Mouse (Mus musculus): Measurements from ENCODE around the gene Lins1.

Lins1 gene

DNA sequence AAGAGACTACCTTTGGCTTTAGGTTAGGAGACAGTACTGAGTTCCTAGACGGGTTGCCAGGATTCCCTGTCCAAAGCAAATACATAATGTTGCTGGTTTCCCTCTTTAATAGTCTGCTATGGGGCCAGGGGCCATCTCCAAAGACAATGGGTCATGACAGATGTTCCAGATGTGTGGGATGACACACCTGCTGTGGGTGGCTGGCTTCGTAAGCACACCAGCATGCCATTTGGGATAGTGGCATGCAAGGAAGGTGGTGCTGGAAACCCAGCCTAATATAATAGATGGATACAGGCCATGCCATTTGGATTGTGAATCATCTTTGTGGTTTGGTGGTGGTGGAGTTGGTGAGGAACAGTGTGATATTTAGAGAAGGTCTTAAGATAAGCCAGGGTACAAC, 39.5 kb downstream of the Lins1 start:
- no peak for DNase-seq (ENCODE audit: low spot score in 2 of 2)

DNA sequence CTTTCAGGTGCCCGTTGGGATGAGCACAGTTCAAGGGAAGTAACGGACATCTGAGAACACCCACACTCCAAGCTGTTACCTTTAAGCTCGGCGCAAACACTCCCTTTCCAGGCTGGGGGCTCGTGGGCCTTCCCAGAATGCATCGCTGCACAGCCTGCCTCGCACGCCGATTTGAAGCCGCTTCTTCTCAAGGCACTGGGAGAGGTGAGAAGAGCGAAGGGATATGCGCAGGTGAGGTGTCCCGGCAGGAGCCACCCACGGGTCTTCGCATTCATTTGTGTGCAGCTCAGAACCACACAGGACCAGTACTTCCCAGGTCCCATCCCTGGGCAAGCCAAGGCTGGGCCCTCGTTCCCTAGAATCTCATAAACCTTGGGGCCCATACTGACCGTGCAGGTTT, 43.7 kb downstream of the Lins1 start:
- DNase-seq (ENCODE audit: low spot score in 2 of 2) = no peak

DNA sequence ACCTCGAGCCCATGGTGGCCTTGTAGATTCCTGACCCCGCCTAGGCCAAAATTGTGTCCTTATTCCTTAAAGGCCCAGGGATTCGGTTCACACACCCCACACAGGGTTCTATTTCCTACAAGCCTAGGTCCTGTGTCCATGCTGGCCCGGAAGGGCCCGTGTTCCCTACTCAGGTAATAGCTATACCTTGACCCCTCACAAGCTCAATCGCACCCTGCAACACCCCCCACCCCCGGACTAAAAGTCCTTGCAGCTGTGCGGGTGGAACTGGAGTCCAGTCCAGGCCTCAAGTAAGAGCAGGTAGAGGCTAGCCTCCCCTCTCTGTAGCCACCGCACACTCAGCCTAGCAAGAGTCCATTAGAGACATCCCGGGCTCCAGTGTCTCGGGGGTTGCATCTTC, 44.2 kb downstream of the Lins1 start:
- DNase-seq (ENCODE audit: low spot score in 2 of 2) = no peak

DNA sequence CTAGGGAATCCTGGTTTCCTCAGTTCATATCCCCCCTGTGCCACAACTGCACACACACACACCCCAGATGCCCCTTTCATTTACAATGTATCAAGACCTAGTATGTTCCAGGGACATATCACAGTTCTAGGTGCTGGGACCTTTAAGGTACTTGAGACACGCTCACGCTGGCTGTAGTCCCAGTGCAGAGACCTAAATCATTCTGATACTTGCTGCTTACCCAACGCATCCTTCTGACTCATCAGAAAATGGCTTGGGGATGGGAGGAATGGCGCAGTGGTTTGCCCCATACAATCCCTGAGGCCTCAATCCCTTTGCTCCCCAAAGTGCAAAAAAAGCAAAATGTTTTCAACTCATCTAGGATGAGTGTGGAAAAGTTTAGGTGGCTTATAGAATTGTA, 44.8 kb downstream of the Lins1 start:
- no peak for DNase-seq (ENCODE audit: low spot score in 2 of 2)

DNA sequence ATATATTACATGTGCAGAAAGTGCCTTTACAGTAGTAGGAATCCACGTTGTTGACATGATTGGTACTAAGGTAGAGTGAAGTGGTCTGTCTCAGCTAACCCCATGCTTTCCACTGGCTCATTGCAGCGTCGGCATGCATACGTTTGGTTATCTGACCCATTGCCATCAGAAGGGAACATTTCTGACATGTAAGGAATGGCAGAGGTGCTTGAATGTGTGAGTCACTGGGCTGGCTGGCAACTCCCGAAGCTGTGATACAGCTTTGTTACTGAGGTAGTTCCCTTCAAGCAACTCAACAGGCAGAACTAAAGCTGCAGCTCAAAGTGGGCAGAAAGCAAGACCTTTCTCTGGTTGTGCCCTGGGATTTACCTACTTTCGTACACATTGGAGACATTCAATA, 45.3 kb downstream of the Lins1 start:
- DNase-seq (ENCODE audit: low spot score in 2 of 2) = no peak

DNA sequence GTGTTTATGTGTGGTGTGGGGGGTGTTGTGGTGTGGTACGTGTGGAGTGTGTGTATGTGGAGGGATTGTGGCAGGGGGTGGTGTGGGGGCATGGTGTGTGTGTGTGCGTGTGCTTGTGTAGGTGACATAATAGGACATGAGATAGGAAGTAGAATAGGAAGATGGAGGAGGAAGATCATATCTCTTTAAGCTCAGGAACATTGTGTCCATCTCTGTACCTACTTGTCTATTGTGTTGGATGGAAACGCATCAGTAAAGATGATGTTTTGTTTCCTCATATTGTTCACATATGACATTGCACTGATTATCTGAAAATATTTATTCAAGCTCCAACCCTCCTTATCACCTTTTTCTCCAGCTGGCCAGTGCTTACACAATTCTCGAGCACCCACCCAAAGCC, 47.7 kb downstream of the Lins1 start:
- no peak for DNase-seq (ENCODE audit: low spot score in 2 of 2)

DNA sequence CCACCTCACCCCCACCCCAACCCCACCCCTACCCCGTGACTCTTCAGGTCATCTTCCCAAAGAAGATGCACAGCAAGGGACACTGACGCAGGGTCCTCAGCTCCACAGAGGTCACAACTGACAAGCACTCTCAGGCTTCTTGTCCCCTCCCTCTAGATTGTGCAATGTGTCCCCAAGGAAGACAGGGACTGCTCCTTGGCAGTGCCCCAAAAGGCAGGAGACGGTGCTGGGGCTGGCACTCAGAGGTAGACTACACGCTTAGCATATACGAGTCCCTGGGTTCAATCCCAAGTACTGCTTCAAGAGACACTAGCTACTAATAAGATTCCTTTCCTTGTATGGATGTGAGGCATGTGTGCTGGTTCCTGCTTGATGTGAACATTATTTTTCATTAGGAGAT, 51.3 kb downstream of the Lins1 start:
- DNase-seq (ENCODE audit: low spot score in 2 of 2) = no peak

DNA sequence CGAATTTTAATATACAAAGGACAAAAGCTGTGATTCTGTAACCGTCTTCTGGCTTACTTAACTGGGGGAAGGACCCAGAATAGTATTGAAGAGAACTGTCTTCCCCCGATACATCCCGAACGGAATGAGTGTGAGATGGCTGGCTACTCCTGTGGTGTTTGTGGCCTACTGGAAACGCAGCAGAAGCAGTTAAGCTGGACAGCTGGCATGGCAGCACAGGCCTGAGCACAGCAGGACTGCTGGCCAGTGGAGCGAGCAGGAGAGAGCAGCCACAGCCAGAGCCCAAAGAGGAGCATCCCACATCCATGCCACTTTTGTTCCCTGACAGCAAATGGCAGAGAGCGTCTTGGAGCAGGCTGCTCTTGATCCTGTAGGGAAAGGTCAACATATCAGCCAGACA, 51.7 kb downstream of the Lins1 start:
- DNase-seq (ENCODE audit: low spot score in 2 of 2) = no peak

DNA sequence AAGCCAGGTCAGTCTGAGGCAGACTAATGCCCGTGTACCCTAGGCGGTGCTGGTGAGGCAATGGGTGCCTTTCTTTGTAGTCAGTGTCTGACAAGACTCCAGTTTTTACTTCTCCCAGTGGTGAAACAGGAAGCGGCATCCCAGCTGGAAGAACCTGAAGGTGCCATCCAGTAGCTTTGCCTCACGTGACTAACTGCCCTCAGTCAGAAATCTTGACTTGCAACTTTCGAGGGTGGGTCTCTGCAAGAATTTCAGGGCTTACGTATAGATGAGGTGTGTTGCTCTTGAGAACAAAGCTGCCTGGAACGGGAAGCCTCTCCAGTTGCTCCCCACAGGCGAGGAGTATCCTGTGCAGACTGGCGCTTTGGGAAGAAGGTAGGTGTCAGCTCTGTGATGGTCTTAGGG, 53.7 kb downstream of the Lins1 start, which contains the start of gene Cers3:
Gene Cers3, plus strand, starts transcription at position 128 of the 405 bp plus-strand sequence.
- no peak for DNase-seq (ENCODE audit: low spot score in 2 of 2)

DNA sequence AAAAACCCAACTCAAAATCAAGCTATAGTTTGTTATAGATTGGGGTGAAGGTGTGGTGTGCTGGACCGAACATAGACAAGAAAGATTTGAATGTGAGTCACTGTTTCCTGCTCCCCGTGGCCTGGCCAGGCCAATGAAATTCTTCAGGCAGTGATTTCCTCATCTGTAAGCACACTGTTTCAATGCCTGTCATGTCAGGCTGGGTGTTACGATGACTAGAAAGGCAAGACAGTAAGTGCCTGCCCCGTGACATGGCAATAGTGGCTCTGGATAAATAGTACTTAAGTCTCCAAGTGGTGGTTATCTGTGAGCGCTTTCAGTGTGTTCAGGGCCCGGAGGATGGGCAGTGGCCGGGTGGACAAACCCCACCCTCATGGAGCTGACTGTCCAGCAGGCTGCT, 57.3 kb downstream of the Lins1 start:
- no peak for DNase-seq (ENCODE audit: low spot score in 2 of 2)

DNA sequence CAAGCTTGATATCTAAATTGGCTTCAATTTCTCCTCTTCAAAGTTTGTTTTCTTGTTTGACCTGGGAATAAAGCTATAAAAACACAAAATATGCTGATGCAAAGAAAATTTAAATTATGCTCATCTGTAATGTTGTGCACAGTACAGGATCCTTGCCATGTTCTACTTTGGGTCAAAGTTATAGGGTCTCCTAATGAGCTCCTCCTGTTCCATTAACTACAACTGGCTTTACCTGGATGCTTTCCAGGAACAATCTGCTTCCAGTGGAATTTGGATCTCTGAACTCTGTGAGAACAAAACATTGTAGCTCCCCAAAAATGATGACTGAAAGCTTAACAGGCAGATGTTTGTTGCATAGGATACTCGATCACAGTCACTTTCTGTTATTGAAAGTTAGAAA, 60.3 kb downstream of the Lins1 start:
- DNase-seq (ENCODE audit: low spot score in 2 of 2) = no peak

DNA sequence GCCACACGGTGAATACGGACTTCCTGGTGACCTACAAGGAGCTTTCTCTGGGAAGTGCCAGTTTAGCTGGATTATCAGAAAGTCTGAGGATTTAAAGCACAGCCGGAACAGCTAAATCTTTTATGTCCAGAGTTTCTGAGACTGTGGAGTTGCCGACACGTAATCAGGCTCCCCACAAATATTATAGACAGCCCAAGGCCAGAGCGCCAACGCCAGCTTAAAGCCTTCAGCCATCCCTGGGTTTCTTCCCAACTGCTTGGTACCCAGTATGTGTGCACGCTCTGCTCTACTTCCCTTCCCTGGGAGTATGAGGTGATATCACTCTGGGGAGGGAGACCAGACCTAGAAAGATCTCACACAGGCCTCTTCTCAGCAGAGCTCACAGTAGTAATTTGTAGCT, 64.1 kb downstream of the Lins1 start:
- DNase-seq (ENCODE audit: low spot score in 2 of 2) = no peak

DNA sequence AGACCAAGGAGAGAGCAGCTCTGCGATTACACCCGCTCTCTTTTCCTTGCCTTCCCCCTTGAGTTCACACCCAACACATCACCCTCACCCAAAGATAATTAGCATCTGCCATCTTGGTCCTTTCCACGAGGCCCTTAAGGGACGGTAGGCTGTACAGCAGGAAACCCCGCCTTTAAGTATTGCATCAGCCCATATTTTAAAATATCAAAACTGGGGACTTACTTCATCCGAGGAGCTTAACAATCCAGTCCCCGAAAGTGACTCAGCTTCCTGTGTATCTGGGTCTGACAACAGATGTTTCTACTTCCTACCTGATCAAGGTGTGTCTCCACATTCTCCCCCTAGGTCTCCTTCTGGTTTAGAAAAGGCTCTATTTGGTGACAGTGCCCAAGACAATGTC, 65.9 kb downstream of the Lins1 start:
- no peak for DNase-seq (ENCODE audit: low spot score in 2 of 2)

Measured in frontal cortex, postnatal 10 days (tissue).